Mouse (Mus musculus): ENCODE results near the gene Rnf103.
"Not testable (repeated sequence)": the region's sequence is repeated elsewhere in the genome, so short reads cannot be mapped to it uniquely, and the experiment has no call there.

The Rnf103 gene

GRCm38 (mm10) chr6:71493675-71494340 lies at the start of gene Rnf103:
Gene Rnf103, plus strand, starts transcription at chr6:71493894.
- DNase-seq = peak; percentile 96

DNA sequence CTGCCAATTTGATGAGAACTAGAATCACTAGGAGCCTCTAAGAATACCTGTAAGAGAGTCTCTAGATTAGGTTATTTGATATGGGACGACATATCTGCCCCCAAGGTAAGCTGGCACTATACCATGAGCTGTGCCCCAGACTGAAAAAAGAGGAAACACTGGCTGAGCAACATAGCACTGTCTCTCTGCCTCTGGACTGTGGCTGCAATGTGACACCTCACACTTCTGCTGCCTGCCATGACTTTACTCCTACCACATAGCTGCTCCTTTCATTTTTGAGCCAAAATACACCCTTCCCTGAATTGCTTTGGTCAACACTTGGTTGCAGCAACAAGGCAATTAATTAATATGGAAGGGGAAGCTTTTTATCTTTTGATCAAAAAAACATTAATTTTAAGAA lies 48.9 kb upstream of the Rnf103 start:
- DNase-seq = no peak

GRCm38 (mm10) chr6:71445560-71445959 lies 48.1 kb upstream of the Rnf103 start:
- no peak for DNase-seq

GRCm38 (mm10) chr6:71452792-71453191 lies 40.9 kb upstream of the Rnf103 start:
- no peak for DNase-seq

- not testable (repeated sequence) for DNase-seq
These were observed 39.5 kb upstream of the Rnf103 start for GRCm38 (mm10) chr6:71453983-71454739.

- DNase-seq = no peak
These were observed 35.6 kb upstream of the Rnf103 start for GRCm38 (mm10) chr6:71457956-71458608.

GRCm38 (mm10) chr6:71465146-71465545 lies 28.5 kb upstream of the Rnf103 start:
- DNase-seq = no peak

- DNase-seq = no peak
These were observed 25.9 kb upstream of the Rnf103 start for GRCm38 (mm10) chr6:71467766-71468165.

DNA sequence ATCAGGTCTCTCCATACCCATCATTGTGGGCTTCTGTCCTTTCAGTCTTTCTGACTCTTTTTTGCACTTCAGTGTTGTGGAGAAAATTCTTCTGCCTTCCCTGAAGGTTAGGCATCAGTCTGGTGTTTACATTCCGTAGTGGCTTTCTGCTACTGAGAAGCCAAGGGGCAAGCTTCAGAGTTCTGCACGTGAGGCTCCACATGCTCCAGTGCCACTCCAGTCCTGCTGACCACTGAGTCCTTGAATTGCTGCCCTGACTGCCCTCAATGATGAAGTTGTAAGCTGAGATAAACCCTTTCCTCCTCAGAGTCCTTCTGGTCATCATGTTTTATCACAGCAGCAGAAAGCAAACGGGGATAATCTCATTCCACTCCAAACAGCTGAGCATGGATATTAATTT lies 24.4 kb upstream of the Rnf103 start:
- DNase-seq = no peak

DNA sequence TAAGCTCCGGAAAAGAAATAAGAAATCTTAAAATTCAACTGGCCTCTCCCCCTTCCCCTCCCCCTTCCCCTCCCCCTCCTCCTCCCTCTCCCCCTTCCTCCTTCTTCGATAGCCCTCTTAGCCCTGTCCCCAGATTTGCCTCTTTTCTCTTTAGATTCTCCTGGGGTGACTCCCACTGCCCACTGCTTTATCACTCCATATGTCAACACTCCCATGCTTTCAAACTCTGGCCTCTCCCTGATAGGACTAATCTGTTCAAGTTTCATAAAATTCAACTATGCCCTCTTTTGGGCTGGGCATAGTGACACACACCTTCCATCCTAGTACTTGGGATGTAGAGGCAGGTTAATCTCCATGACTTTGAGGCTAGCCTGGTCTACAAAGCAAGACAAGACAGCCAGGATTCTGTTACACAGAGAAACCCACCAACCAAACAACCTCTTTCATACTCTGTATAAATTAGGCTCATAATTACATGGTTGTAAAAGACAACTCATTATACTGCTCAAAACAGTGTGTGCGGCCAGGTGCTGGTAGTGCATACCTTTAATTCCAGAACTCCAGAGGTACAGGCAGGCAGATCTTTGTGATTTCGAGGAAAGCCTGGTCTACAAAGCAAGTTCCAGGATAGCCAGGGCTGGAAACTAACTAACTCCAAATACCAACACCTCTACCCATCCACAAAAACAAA lies 21.7 kb upstream of the Rnf103 start:
- DNase-seq = no peak

GRCm38 (mm10) chr6:71472786-71473185 lies 20.9 kb upstream of the Rnf103 start:
- DNase-seq = no peak

- DNase-seq = no peak
These were observed 18.1 kb upstream of the Rnf103 start for GRCm38 (mm10) chr6:71475604-71476003.

- no peak for DNase-seq
These were observed 16.9 kb upstream of the Rnf103 start for GRCm38 (mm10) chr6:71476783-71477182.

DNA sequence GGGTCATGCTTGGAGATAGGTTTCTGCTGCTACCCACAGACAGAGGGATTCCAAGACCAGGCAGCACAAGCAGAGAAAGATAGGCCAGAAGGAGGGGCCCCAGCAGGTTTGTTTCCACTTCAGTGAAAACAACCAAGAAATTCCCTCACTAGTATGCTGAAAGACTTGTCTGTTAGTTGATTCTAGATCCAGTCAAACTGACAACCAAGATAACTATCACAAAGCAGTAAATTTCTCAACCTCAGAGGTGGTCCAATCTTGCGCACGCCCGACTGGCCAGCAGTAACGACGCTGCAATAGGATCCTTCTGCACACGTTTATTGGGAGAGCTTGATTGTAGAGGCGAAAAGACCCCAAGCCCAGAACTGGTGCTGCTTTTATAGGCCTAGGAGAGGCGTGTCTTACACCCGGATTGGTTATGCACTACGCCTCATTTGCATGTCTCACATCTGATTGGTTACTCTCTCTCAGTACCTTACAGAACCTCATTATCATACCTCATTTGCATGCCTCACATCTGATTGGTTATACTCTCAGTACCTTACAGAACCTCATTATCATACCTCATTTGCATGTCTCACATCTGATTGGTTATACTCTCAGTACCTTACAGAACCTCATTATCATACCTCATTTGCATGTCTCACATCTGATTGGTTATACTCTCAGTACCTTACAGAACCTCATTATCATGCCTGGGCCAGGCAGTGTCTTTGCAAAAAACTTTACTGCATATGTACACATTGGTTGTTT lies 14.7 kb upstream of the Rnf103 start:
- DNase-seq = not testable (repeated sequence)

GRCm38 (mm10) chr6:71479588-71479987 lies 14.1 kb upstream of the Rnf103 start:
- DNase-seq = not testable (repeated sequence)

GRCm38 (mm10) chr6:71480136-71480535 lies 13.6 kb upstream of the Rnf103 start:
- no peak for DNase-seq

DNA sequence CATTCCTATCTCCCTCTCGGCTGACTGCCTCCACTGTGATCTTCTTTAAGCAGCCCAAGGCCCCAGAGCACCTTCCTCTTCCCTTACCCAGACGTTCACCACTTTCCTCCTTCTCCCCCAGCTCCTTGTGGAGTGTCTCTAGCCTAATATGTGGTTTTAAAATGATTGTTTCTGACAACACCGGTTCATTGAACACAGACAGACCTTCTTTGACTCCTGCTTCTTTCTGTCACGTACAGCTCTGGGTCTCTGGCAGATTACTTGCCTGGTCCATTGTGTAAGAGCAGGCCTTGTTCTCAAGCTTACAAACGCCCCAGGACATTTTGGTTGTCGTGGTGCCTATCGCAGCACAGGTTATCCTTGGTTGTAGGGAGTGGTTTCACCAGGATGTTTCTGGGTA lies 12.6 kb upstream of the Rnf103 start:
- DNase-seq = no peak

DNA sequence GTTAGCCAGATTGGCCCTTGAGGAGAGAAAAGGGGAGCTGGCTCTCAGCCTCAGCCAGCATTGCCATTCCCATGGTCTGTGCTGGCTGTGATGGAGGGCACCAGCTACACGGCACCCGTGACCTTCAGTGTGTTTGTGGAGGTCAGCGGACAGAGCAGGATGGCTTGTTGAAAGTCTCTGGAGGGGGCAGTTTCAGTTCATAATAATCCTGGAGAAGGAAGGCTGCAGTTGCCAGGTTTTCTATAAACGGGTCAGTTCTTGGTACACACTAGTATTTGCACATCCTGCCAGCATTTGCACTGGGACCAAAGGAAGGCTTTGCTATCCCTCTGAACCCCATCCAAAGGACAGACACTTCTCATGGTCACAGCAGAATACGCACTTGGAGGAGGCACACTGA lies 8.4 kb upstream of the Rnf103 start:
- no peak for DNase-seq

- no peak for DNase-seq
These were observed 7.5 kb upstream of the Rnf103 start for GRCm38 (mm10) chr6:71486226-71486625.

- DNase-seq = no peak
These were observed 6.8 kb upstream of the Rnf103 start for GRCm38 (mm10) chr6:71486867-71487266.

DNA sequence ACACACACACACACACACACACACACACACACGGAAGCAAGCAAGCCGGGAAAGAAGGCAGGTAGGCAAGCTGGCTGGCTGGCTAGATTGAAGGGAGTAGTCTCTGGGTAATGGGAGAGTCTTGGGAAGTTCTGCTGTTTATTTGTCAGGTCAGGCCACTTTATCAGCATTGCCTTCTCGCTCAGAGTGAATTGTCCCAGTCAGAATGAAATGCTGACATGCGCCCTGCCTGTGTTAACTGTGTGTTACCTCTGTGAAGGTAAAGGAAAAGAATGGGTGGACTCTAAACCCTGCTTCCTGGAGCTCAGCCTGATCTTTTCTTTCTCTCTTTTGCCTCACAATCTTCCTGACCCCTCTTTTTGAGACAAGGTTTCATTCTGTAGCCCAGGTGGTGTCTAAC lies 5.7 kb upstream of the Rnf103 start:
- DNase-seq = no peak

DNA sequence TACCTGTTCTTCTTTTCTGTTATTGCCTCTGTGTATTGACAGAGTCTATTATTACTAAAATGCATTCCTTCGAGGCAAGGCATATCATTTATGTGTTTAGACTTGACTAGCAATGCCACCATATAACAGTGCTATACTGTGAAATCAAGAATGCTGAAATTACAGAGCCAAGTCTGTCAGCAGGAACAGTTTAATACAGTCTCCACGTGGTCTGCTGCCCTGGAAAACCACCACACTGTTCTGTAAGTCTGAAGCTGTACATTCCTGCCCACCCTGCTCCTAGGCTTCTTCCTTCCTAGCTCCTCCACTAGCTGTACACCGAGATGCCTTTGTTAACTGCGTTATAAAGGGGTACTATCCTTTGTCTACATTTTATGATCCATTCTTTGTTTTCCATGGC lies 1.6 kb upstream of the Rnf103 start:
- DNase-seq = no peak
